42 mouse cellular contexts compared by ENCODE assay signal in genomic region chr7:44257278-44257677, GRCm38 (mm10). TPM values are rescaled to one million over a fixed set of nuclear protein-coding genes. Genes with fewer than 3 reads are reported as not detected.
"Had no signal": no experiment of that assay in that cellular context is flagged by ENCODE, and none has a peak within 500 bp of the region (broad histone marks: within the 10 kb centered on the region; RNA-seq: fewer than 3 reads in every experiment).

TSS of gene Acp4 (minus strand) at chr7:44257378.

- H3K4me1 ChIP-seq: limb, embryonic 10.5 days; limb, embryonic 12.5 days; limb, embryonic 13.5 days; limb, embryonic 15.5 days; liver, embryonic 12.5 days; liver, embryonic 13.5 days; liver, embryonic 15.5 days; lung, embryonic 15.5 days; midbrain, embryonic 12.5 days; midbrain, embryonic 15.5 days had no signal

- DNase-seq: left cerebral cortex, postnatal 4 days; liver; liver, embryonic 13.5 days; liver, postnatal 0 days; lung, adult 18-20 months; lung, adult 2 months; lung, postnatal 10 days; lung, postnatal 14 days; lung, postnatal 36 days; lung, postnatal 4 days had no signal

- H3K4me2 ChIP-seq: limb, embryonic 12.5 days; limb, embryonic 13.5 days; limb, embryonic 15.5 days; liver, embryonic 11.5 days; liver, embryonic 12.5 days; liver, embryonic 13.5 days; liver, embryonic 15.5 days; lung, embryonic 14.5 days; lung, embryonic 15.5 days; midbrain, embryonic 11.5 days; midbrain, embryonic 12.5 days; midbrain, embryonic 13.5 days; midbrain, embryonic 15.5 days had no signal

- H3K27ac ChIP-seq: left cerebral cortex, adult 2 months; limb, embryonic 10.5 days; limb, embryonic 12.5 days; limb, embryonic 13.5 days; limb, embryonic 15.5 days; liver, embryonic 12.5 days; liver, embryonic 13.5 days; liver, embryonic 14.5 days; liver, embryonic 15.5 days; lung, embryonic 15.5 days; macrophage; midbrain, embryonic 10.5 days; midbrain, embryonic 12.5 days; midbrain, embryonic 13.5 days; midbrain, embryonic 15.5 days had no signal

- H3K4me3 ChIP-seq: left cerebral cortex, adult 2 months; limb, embryonic 10.5 days; limb, embryonic 12.5 days; limb, embryonic 13.5 days; limb, embryonic 15.5 days; liver, embryonic 12.5 days; liver, embryonic 13.5 days; liver, embryonic 15.5 days; lung, embryonic 15.5 days; megakaryocyte, embryonic 14.5 days; midbrain, embryonic 10.5 days; midbrain, embryonic 12.5 days; midbrain, embryonic 13.5 days; midbrain, embryonic 15.5 days; myocyte had no signal

- ATAC-seq: liver, embryonic 12.5 days; liver, postnatal 0 days; lung, postnatal 0 days; midbrain, embryonic 13.5 days; midbrain, embryonic 15.5 days; midbrain, embryonic 16.5 days had no signal

- H3K9me3 ChIP-seq: limb, embryonic 10.5 days; limb, embryonic 12.5 days; limb, embryonic 13.5 days; limb, embryonic 15.5 days; liver, embryonic 12.5 days; liver, embryonic 13.5 days; liver, embryonic 15.5 days; lung, embryonic 15.5 days; megakaryocyte, embryonic 14.5 days; midbrain, embryonic 10.5 days; midbrain, embryonic 12.5 days; midbrain, embryonic 13.5 days; midbrain, embryonic 15.5 days had no signal

- H3K27me3 ChIP-seq: midbrain, embryonic 15.5 days had no signal

- H3K9ac ChIP-seq: limb, embryonic 12.5 days; limb, embryonic 13.5 days; limb, embryonic 15.5 days; liver, embryonic 12.5 days; liver, embryonic 13.5 days; liver, embryonic 14.5 days; liver, embryonic 15.5 days; liver, postnatal 0 days; lung, embryonic 14.5 days; lung, embryonic 15.5 days; midbrain, embryonic 12.5 days; midbrain, embryonic 13.5 days; midbrain, embryonic 15.5 days had no signal

RNA-seq across cellular contexts. Expression of gene Acp4, which starts in this region (rescaled TPM):
- total RNA-seq: left cerebral cortex, adult 18-20 months; left cerebral cortex, adult 2 months; left cerebral cortex, postnatal 10 days; left cerebral cortex, postnatal 14 days; left cerebral cortex, postnatal 25 days; left cerebral cortex, postnatal 36 days; left cerebral cortex, postnatal 4 days; liver, adult 2 months; megakaryocyte, adult 5-6 weeks; megakaryocyte-erythroid progenitor cell, adult 5-6 weeks; monocyte, adult 5-6 weeks had no signal
- polyA plus RNA-seq: limb, embryonic 12.5 days; liver, adult 2 months; liver, embryonic 11.5 days; liver, embryonic 12.5 days; liver, embryonic 13.5 days; liver, embryonic 14.5 days; liver, embryonic 16.5 days; liver, postnatal 0 days; lung, adult 2 months; lung, embryonic 15.5 days; lung, embryonic 16.5 days; lung, postnatal 0 days; macrophage; midbrain, embryonic 10.5 days; midbrain, embryonic 11.5 days; midbrain, embryonic 16.5 days had no signal
